Mouse (Mus musculus) neural tube, embryonic 11.5 days (tissue): ENCODE measurements around the gene 4933425L06Rik. TPM values are rescaled to one million over a fixed set of nuclear protein-coding genes. Genes with fewer than 3 reads are reported as not detected.

Experiments
- ATAC-seq: fragments of 200-750 bp; cut with Nextera tagmentation; 2 replicates; pipeline ENCODE4 v1.8.0; 2017; ENCODE audit warnings: moderate number of reproducible peaks, mild to moderate bottlenecking, moderate TSS enrichment, moderate library complexity; ENCODE audit not compliant: insufficient read depth, low FRiP score, low TSS enrichment
- DNase-seq: peaks from one replicate; pipeline ENCODE4 v3.0.0-alpha.2; 2015; ENCODE audit warnings: low spot score
- H3K27ac ChIP-seq: fragments of 300-500 bp; sonication (generic); 2 replicates; pipeline ENCODE4 v1.5.1; 2014; ENCODE audit warnings: low read depth, mild to moderate bottlenecking, low read length
- H3K27me3 ChIP-seq: fragments of 300-500 bp; sonication (generic); 2 replicates; pipeline ENCODE4 v1.6.1; 2014; ENCODE audit warnings: mild to moderate bottlenecking, low read length, mixed read lengths; ENCODE audit not compliant: control insufficient read depth, insufficient read depth
- H3K36me3 ChIP-seq: fragments of 300-500 bp; sonication (generic); 2 replicates; pipeline ENCODE4 v1.6.1; 2014; ENCODE audit warnings: mild to moderate bottlenecking, low read length, moderate library complexity, mixed read lengths; ENCODE audit not compliant: control insufficient read depth, insufficient read depth
- H3K4me1 ChIP-seq: fragments of 300-500 bp; sonication (generic); 2 replicates; pipeline ENCODE4 v1.6.1; 2014; ENCODE audit warnings: low read length, mixed read lengths; ENCODE audit not compliant: control insufficient read depth, insufficient read depth
- H3K4me2 ChIP-seq: fragments of 300-500 bp; sonication (generic); 2 replicates; pipeline ENCODE4 v1.6.1; 2014; ENCODE audit warnings: low read depth, mild to moderate bottlenecking, moderate library complexity
- H3K4me3 ChIP-seq: fragments of 300-500 bp; sonication (generic); 2 replicates; pipeline ENCODE4 v1.5.1; 2014; ENCODE audit warnings: low read depth, low read length
- H3K9ac ChIP-seq: fragments of 300-500 bp; sonication (generic); 2 replicates; pipeline ENCODE4 v1.6.1; 2014; ENCODE audit warnings: mild to moderate bottlenecking, low read length
- H3K9me3 ChIP-seq: fragments of 300-500 bp; sonication (generic); 2 replicates; pipeline ENCODE4 v1.6.1; 2016; ENCODE audit warnings: low read length; ENCODE audit not compliant: control insufficient read depth
- WGBS: fragments of 180-500 bp; shearing (Covaris S2); extraction: QIAGEN DNeasy Blood & Tissue Kit; methylation state at CpG from one replicate; pipeline ENCODE4 v1.1.7; 2014; 5-methylcytosine and 5-hydroxymethylcytosine counted together
- polyA plus RNA-seq: library from polyadenylated mRNA; unstranded; fragments of >200 nt; fragmentation: Nextera tagmentation; extraction: Ambion mirVana; gene quantifications from 2 replicates; pipeline ENCODE4 v1.2.1, GENCODE M21; 2014

Gene 4933425L06Rik
- polyA plus RNA-seq, 1 experiment from 2014 or later: not detected

DNA sequence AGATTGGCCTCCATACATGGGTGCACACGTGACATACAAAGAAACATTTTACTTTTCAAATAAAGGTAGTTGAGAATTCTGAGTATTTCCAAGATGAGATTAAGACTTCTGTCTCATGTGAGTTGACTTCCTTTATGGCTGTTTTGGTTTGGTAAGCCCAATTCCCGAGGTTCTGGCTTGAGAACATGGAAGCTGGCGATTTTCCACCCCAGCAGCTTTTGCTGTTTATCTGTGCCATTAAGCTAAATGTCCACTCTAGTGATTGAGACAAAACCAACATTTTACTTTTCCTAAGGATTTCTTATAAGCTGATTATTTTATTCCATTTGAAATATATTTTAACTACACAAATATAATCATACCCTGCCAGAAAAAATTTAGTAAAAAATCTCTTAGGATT is 68.1 kb downstream of the 4933425L06Rik start:
- Histone ChIP-seq H3K27ac (no peak overlapping the region), H3K27me3 (no peaks in the 10 kb centered on the region), H3K9ac (no peak overlapping the region), H3K4me1 (no peaks in the 10 kb centered on the region), H3K36me3 (no peaks in the 10 kb centered on the region), H3K4me2 (no peak overlapping the region), H3K9me3 (no peaks in the 10 kb centered on the region), H3K4me3 (no peak overlapping the region)
- DNase-seq (no peak), ATAC-seq (no peak)
- WGBS: 92% methylated on average over 3 of the region's 3 CpGs

DNA sequence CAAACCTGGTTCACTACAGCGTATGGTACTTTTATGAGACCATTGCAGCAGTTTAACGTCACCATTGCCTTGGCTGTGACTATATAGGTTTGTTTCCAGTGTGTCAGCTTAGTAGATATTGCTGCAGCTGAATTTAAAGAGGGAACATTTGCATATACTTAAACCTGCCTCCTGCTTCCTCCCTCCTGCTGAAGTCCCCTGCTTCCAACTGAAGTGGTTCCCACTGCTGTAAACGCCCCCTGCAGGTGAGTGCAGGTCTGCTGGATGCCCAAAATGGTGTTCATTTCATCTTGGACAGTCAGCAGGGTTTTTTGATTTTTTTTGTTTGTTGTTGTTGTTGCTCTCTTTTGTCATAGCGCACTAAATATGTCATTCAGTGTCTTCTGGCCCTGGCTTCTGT is 72.0 kb downstream of the 4933425L06Rik start:
- no peak overlapping the region for H3K27ac ChIP-seq
- H3K27me3 ChIP-seq: no peaks in the 10 kb centered on the region
- H3K4me2 ChIP-seq: no peak overlapping the region
- no peaks in the 10 kb centered on the region for H3K9me3 ChIP-seq
- WGBS: 57% methylated on average over 4 of the region's 4 CpGs
- no peak overlapping the region for H3K4me3 ChIP-seq
- no peak for ATAC-seq
- no peak for DNase-seq
- no peaks in the 10 kb centered on the region for H3K4me1 ChIP-seq
- H3K36me3 ChIP-seq: no peaks in the 10 kb centered on the region
- no peak overlapping the region for H3K9ac ChIP-seq

DNA sequence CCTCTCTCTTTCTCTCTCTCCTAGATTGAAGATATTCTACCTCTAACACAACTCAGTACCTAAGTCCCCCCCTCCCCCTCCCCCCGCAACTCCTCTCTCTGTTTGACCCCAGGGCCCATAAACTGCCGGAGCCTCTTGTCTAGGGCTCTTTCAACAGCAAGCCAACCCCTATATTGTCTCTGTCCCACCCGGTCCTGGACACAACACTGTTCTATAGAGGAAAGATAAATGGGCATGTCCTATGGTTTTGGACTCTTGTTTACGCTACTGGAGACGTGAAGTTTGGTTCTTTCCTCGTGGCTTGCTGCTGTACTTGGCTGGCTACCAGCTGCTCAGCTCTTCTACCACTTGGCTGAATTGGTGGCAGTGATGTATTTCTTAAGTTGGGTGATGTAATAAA is 83.5 kb downstream of the 4933425L06Rik start:
- no peak for ATAC-seq
- no peak overlapping the region for H3K4me2 ChIP-seq
- no peak for DNase-seq
- no peak overlapping the region for H3K27ac ChIP-seq
- no peak overlapping the region for H3K9ac ChIP-seq
- H3K36me3 ChIP-seq: no peaks in the 10 kb centered on the region
- H3K4me1 ChIP-seq: no peaks in the 10 kb centered on the region
- no peaks in the 10 kb centered on the region for H3K27me3 ChIP-seq
- no peaks in the 10 kb centered on the region for H3K9me3 ChIP-seq
- no peak overlapping the region for H3K4me3 ChIP-seq
- 63% methylated on average over 6 of the region's 6 CpGs for WGBS

Other genes with a start within 250 kb of the 4933425L06Rik start
- gene Shisal2b, start 218.2 kb upstream of the 4933425L06Rik start, polyA plus RNA-seq: 0.17 TPM in 1 of 2 replicates, not detected in the other
- gene Rgs7bp, start 27.2 kb upstream of the 4933425L06Rik start, polyA plus RNA-seq: 1.7 and 2.3 TPM in 2 replicates
- gene Rnf180, start 212.7 kb downstream of the 4933425L06Rik start, polyA plus RNA-seq: 7.0 and 9.4 TPM in 2 replicates